In the genomic region with DNA sequence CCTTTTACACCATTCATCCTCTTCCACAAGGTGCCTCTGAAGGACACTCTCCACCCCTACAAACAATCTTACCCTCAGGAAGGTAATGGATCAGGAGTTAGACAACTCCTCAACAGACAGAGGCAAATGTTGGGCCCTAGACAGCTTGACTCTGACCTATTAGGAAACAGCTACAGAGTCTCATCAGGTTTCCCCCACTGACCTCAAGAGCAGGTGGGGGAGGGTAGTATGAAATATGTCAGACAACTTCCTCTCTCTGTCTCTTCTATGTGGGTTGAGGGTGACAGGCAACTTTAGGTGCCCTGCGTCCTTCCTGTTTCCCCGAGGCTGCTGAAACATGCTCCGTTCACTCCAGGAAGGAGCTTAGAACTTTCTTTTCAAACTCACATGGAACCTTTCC, we compare ENCODE assay signal across 1 mouse cellular context.
TF ChIP-seq lines count a peak whose summit lies in the region.

No protein-coding gene starts in this region.

TF ChIP-seq in CH12.LX, 34 proteins besides CTCF, POLR2A, EP300 and RAD21 (continued from another document):
- TF ChIP-seq KAT2A (IDR thresholded peaks at IDR 0.05; ENCODE audit: insufficient replicate concordance, low read length) = no peak
- TF ChIP-seq MAX (IDR thresholded peaks at IDR 0.05; ENCODE audit: low read length) = peak; percentile 25; the same call in 1 of the 2 replicates
- no peak for TF ChIP-seq ZMIZ1 (IDR thresholded peaks at IDR 0.05; ENCODE audit: low read depth, low read length)
- no peak for TF ChIP-seq E2F4 (IDR thresholded peaks at IDR 0.05; ENCODE audit: insufficient replicate concordance, low read depth, low read length)
- TF ChIP-seq SMC3 (IDR thresholded peaks at IDR 0.05; ENCODE audit: low read depth, low read length) = peak; percentile 13; the same call in 1 of the 2 replicates
- TF ChIP-seq USF2 (conservative IDR thresholded peaks at IDR 0.05; ENCODE audit: low read depth, low read length) = no peak
- no peak for TF ChIP-seq CHD1 (IDR thresholded peaks at IDR 0.05; ENCODE audit: low read depth, low read length)
